In the genomic region with DNA sequence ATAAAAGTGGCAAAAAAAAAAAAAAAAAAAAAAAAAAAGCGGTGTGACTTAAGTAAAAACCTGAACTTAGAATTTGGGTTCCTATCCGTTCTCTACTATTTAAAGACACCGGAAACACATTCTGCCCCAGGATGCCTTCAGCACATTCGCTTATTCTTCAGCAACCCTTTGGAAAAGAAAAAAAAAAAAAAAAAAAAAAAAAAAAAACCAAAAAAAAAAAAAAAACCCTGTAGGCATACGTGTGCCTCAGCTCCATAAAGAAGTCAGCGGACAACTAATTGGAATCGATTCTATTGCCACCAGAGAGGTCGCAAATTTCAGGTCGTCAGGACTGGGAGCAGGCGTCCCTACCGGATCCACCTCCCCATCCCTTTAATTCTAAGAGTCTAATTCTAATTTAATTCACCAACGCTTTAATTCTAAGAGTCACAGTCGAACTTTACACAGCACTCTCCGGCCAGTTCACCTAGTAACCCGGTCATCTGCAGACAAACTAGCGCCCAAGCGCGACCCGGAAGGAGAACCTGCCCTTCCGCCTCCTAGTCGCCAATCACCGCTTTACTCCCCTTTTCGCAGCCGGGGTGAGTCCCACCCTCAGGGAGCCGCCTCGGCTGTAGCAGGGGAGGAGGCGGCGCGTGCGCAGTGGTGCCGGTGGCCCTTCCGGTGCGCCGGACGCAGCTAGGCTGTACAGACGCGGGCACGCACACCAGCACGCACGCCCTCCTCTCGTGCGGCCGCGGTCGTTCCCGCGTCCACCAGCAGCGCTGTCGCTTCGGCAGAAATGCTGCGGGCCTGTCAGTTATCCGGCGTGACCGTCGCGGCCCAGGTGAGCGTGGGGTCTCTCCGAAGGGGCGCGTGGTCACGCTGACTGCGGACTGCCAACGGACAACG, we compare ENCODE assay signal across 7 mouse cellular contexts. TPM values are rescaled to one million over a fixed set of nuclear protein-coding genes. Genes with fewer than 3 reads are reported as not detected.
DNase-seq lines count a peak whose midpoint lies in the region; ATAC-seq lines count a peak whose summit lies in the region.

A gene (plus strand): TSS at position 642 of the 891 bp plus-strand sequence.

- peak; percentile 96 for DNase-seq in adrenal gland, adult 8-10 months
- DNase-seq in embryo, embryonic 9.5 days (ENCODE audit: extremely low spot score), result peak; percentile 92
- peak; percentile 97 to 98 for DNase-seq in gastrocnemius, postnatal 4 days (ENCODE audit: low spot score in 2 of 2)
- peak; percentile 97 to 98 for DNase-seq in left cerebral cortex, postnatal 36 days (ENCODE audit: low spot score in 2 of 2)
- peak; percentile 100 for DNase-seq in midbrain, embryonic 11.5 days (ENCODE audit: low spot score, missing footprints)
- DNase-seq in skeletal muscle tissue, adult 2 months (ENCODE audit: low read depth, low spot score), result peak; percentile 97

- WGBS in intestine, embryonic 16.5 days, result under 1% methylated on average over 64 of the region's 64 CpGs
- WGBS in midbrain, embryonic 11.5 days, result under 1% methylated on average over 64 of the region's 64 CpGs

- H3K27me3 ChIP-seq in intestine, embryonic 16.5 days (replicated peaks; ENCODE audit: control insufficient read depth, insufficient read depth, low read length), result no peaks in the 10 kb centered on the region
- no peaks in the 10 kb centered on the region for H3K27me3 ChIP-seq in midbrain, embryonic 11.5 days (ENCODE audit: control insufficient read depth, insufficient read depth, low read length)

- 0 out of 2 replicates have a peak, but pooled peaks cover 2% of the 10 kb centered on the region for H3K36me3 ChIP-seq in intestine, embryonic 16.5 days (ENCODE audit: control insufficient read depth, insufficient read depth, low read length)
- H3K36me3 ChIP-seq in midbrain, embryonic 11.5 days (ENCODE audit: control insufficient read depth, insufficient read depth, low read length), result 0 out of 2 replicates have a peak, but pooled peaks cover 2% of the 10 kb centered on the region

- peak within 1 kb of the TSS; percentile 70 for H3K4me2 ChIP-seq in intestine, embryonic 16.5 days (ENCODE audit: low read depth, low read length)
- H3K4me2 ChIP-seq in midbrain, embryonic 11.5 days, result peak within 1 kb of the TSS; percentile 70

- peaks cover 11% of the 10 kb centered on the region for H3K4me1 ChIP-seq in intestine, embryonic 16.5 days (ENCODE audit: control insufficient read depth, insufficient read depth, low read length)
- H3K4me1 ChIP-seq in midbrain, embryonic 11.5 days (ENCODE audit: control insufficient read depth, insufficient read depth, low read length), result peaks cover 9% of the 10 kb centered on the region

- H3K27ac ChIP-seq in intestine, embryonic 16.5 days (ENCODE audit: low read length), result peak within 1 kb of the TSS; percentile 97
- peak within 1 kb of the TSS; percentile 47 for H3K27ac ChIP-seq in midbrain, embryonic 11.5 days (ENCODE audit: low read depth, low read length)

- intact Hi-C loops in left cerebral cortex, postnatal 36 days (cut with DNase I), result no loop called here

- H3K4me3 ChIP-seq in intestine, embryonic 16.5 days (ENCODE audit: low read length), result peak within 1 kb of the TSS; percentile 96
- peak within 1 kb of the TSS; percentile 95 for H3K4me3 ChIP-seq in midbrain, embryonic 11.5 days (ENCODE audit: low read depth, low read length)

- no peaks in the 10 kb centered on the region; the same call in 1 of the 2 replicates for H3K9me3 ChIP-seq in intestine, embryonic 16.5 days (ENCODE audit: control insufficient read depth, low read length)
- no peaks in the 10 kb centered on the region for H3K9me3 ChIP-seq in midbrain, embryonic 11.5 days (ENCODE audit: control insufficient read depth, low read length)

- H3K9ac ChIP-seq in intestine, embryonic 16.5 days (ENCODE audit: low read depth, low read length), result peak within 1 kb of the TSS; percentile 92
- peak within 1 kb of the TSS; percentile 84 for H3K9ac ChIP-seq in midbrain, embryonic 11.5 days (ENCODE audit: low read length)

- peak; percentile 100 for ATAC-seq in intestine, embryonic 16.5 days
- ATAC-seq in midbrain, embryonic 11.5 days (ENCODE audit: low FRiP score), result peak; percentile 99

RNA-seq across cellular contexts. Expression of the gene that starts here (rescaled TPM):
- 100 to 1,000 TPM; 226 to 361 (median 285) TPM for total RNA-seq in adrenal gland, adult 8-10 months (2022)
- 100 to 1,000 TPM; 174 to 197 TPM for total RNA-seq in gastrocnemius, postnatal 4 days (2021)
- polyA plus RNA-seq in intestine, embryonic 16.5 days (2015; fragmentation: Nextera tagmentation; extraction: Ambion mirVana), result 268 TPM in 2 replicates
- total RNA-seq in left cerebral cortex, postnatal 36 days (2021), result 100 to 1,000 TPM; 142 to 143 TPM
- polyA plus RNA-seq in midbrain, embryonic 11.5 days (2014; fragmentation: Nextera tagmentation; extraction: Ambion mirVana), result 186 and 205 TPM in 2 replicates

Comparison
In these comparisons a context has a peak if more than half of its experiments do, and no peak if none do; other contexts are left out.
1. Peak in every context shown above with its lines: DNase-seq, ATAC-seq, H3K4me3 ChIP-seq and H3K27ac ChIP-seq.